Mouse (Mus musculus) urinary bladder, postnatal 25 days (tissue): ENCODE results near the gene Zbtb8os.

Experiments
- DNase-seq: peaks from one replicate; pipeline ENCODE4 v3.0.0; 2022; ENCODE audit warnings: low spot score

Gene Zbtb8os

GRCm38 (mm10) chr4:129376961-129377545 is 41.6 kb downstream of the Zbtb8os start:
- peak; percentile 48 for DNase-seq

- DNase-seq: peak; percentile 46
These were observed 42.3 kb downstream of the Zbtb8os start, which contains the start of gene Zbtb8a for GRCm38 (mm10) chr4:129377601-129378390. Zbtb8a (minus strand) TSS chr4:129378116.

- no peak for DNase-seq
These were observed 44.3 kb downstream of the Zbtb8os start for GRCm38 (mm10) chr4:129379805-129380204.

GRCm38 (mm10) chr4:129381148-129381547 is 45.7 kb downstream of the Zbtb8os start:
- no peak for DNase-seq

- DNase-seq: no peak
These were observed 46.5 kb downstream of the Zbtb8os start for GRCm38 (mm10) chr4:129382029-129382428.

- no peak for DNase-seq
These were observed 47.0 kb downstream of the Zbtb8os start for GRCm38 (mm10) chr4:129382488-129382887.

- no peak for DNase-seq
These were observed 48.1 kb downstream of the Zbtb8os start for GRCm38 (mm10) chr4:129383586-129383985.

GRCm38 (mm10) chr4:129384440-129384839 is 48.9 kb downstream of the Zbtb8os start:
- DNase-seq: no peak

GRCm38 (mm10) chr4:129385685-129386084 is 50.2 kb downstream of the Zbtb8os start:
- DNase-seq: no peak

GRCm38 (mm10) chr4:129386269-129386946 is 50.9 kb downstream of the Zbtb8os start:
- DNase-seq: no peak

- DNase-seq: no peak
These were observed 51.5 kb downstream of the Zbtb8os start for GRCm38 (mm10) chr4:129386989-129387388.

GRCm38 (mm10) chr4:129388404-129388803 is 52.9 kb downstream of the Zbtb8os start:
- DNase-seq: no peak

GRCm38 (mm10) chr4:129390216-129390743 is 54.8 kb downstream of the Zbtb8os start:
- no peak for DNase-seq

- no peak for DNase-seq
These were observed 55.6 kb downstream of the Zbtb8os start for GRCm38 (mm10) chr4:129390936-129391557.

GRCm38 (mm10) chr4:129394089-129394870 is 58.8 kb downstream of the Zbtb8os start:
- DNase-seq: no peak

- no peak for DNase-seq
These were observed 61.5 kb downstream of the Zbtb8os start for GRCm38 (mm10) chr4:129396960-129397359.

- no peak for DNase-seq
These were observed 64.3 kb downstream of the Zbtb8os start for GRCm38 (mm10) chr4:129399813-129400212.
